In genomic region chr3:116594728-116595602, GRCm38 (mm10) we compare ENCODE assay signal across 8 mouse cellular contexts. TPM values are rescaled to one million over a fixed set of nuclear protein-coding genes. Genes with fewer than 3 reads are reported as not detected.
DNase-seq lines count a peak whose midpoint lies in the region; ATAC-seq lines count a peak whose summit lies in the region.

TSS of gene Sass6 (plus strand) at chr3:116594982.

- DNase-seq in adipocyte (ENCODE audit: low spot score): peak; percentile 98
- DNase-seq in embryo, embryonic 10 days (ENCODE audit: low spot score): peak; percentile 99
- peak; percentile 99 for DNase-seq in gastrocnemius, postnatal 10 days
- DNase-seq in induced T-regulatory cell, adult 2 months (ENCODE audit: low read depth): peak; percentile 99
- DNase-seq in left cerebral cortex, adult 9 months (ENCODE audit: low spot score in 2 of 2): peak; percentile 83 to 98
- DNase-seq in right cerebral cortex, postnatal 14 days: peak; percentile 100
- peak; percentile 97 to 98 for DNase-seq in urinary bladder, postnatal 36 days (ENCODE audit: low spot score in 2 of 2)

- ATAC-seq in megakaryocyte progenitor cell, adult 5-6 weeks (replicated peaks; ENCODE audit: poor library complexity): peak; percentile 96

RNA-seq across cellular contexts. Expression of gene Sass6, which starts in this region (rescaled TPM):
- total RNA-seq in gastrocnemius, postnatal 10 days (2021): 1 to 10 TPM; 4.4 to 5.2 TPM
- total RNA-seq in megakaryocyte progenitor cell, adult 5-6 weeks (2015): 38.0 and 39.6 TPM in 2 replicates
- 47.1 and 63.8 TPM in 2 replicates for total RNA-seq in megakaryocyte progenitor cell, adult 5-6 weeks (2017)

Comparison
In these comparisons a context has a peak if more than half of its experiments do, and no peak if none do; other contexts are left out.
1. Peak in every context shown above with its lines: DNase-seq and ATAC-seq.
2. RNA of gene Sass6 (total RNA-seq): 38.0 to 63.8 TPM in megakaryocyte progenitor cell, adult 5-6 weeks; 4.4 to 5.2 TPM in gastrocnemius, postnatal 10 days; every median in the first group is over 4 times any median in the second.